Mouse (Mus musculus) CH12.LX (cell line): Measurements from ENCODE around the gene Ogt. TPM values are rescaled to one million over a fixed set of nuclear protein-coding genes. Genes with fewer than 3 reads are reported as not detected.

Source experiments
- DNase-seq: peaks from one replicate; pipeline ENCODE4 v3.0.0-alpha.2; 2013; ENCODE audit errors: extremely low read depth
- H3K27ac ChIP-seq: 2 replicates; pipeline ENCODE4 v1.5.1; 2012; ENCODE audit warnings: low read depth, mild to moderate bottlenecking, control low read depth, moderate library complexity; ENCODE audit not compliant: insufficient read depth
- H3K27me3 ChIP-seq: replicated peaks from 2 replicates; pipeline ENCODE3; 2012; ENCODE audit warnings: inconsistent platforms
- H3K36me3 ChIP-seq, 2 experiments: replicated peaks in 1 of 2; 2 replicates each; pipeline versions ENCODE3 to v1.6.1; 2012; ENCODE audit warnings: inconsistent platforms in 1 of 2, low read length in 1 of 2, mild to moderate bottlenecking in 1 of 2, mixed read lengths in 1 of 2, moderate library complexity in 1 of 2; ENCODE audit not compliant: control insufficient read depth in 1 of 2, insufficient read depth in 1 of 2
- H3K4me1 ChIP-seq, 2 experiments: 2 replicates each; pipeline ENCODE4 v1.6.1; 2012; ENCODE audit warnings: inconsistent platforms in 1 of 2, moderate library complexity in 1 of 2; ENCODE audit not compliant: insufficient read depth in 2 of 2, control insufficient read depth in 1 of 2
- H3K4me2 ChIP-seq: 2 replicates; pipeline ENCODE4 v1.6.1; 2012; ENCODE audit warnings: low read depth, mild to moderate bottlenecking, control low read depth; ENCODE audit not compliant: poor library complexity, insufficient read depth, severe bottlenecking
- H3K4me3 ChIP-seq, 3 experiments: fragments of 150-350 bp in 1 of 3; sonication (generic) in 1 of 3; replicated peaks in 1 of 3; 2 replicates each; pipeline versions ENCODE3 to v1.5.1; 2011 to 2012; ENCODE audit warnings: low read depth in 2 of 3, low read length in 2 of 3, mild to moderate bottlenecking in 2 of 3, moderate library complexity in 2 of 3, control low read depth in 1 of 3, improper control_type of control experiment in 1 of 3, inconsistent platforms in 1 of 3, mixed read lengths in 1 of 3; ENCODE audit not compliant: poor library complexity in 1 of 3
- H3K79me2 ChIP-seq: replicated peaks from 2 replicates; pipeline ENCODE4 v1.6.1; 2012; ENCODE audit warnings: mild to moderate bottlenecking, moderate library complexity; ENCODE audit not compliant: control insufficient read depth, poor library complexity, insufficient read depth, severe bottlenecking; ENCODE audit errors: extremely low read depth
- H3K9ac ChIP-seq: 2 replicates; pipeline ENCODE4 v1.6.1; 2012; ENCODE audit warnings: low read depth, mild to moderate bottlenecking, control low read depth, moderate library complexity; ENCODE audit not compliant: insufficient read depth
- H3K9me3 ChIP-seq: replicated peaks from 2 replicates; pipeline ENCODE3; 2012; ENCODE audit warnings: low read length, inconsistent platforms, mixed read lengths
- BHLHE40 ChIP-seq: IDR thresholded peaks from 2 replicates; pipeline ENCODE4 v1.6.1; 2011; ENCODE audit warnings: mild to moderate bottlenecking, low read depth, low read length, improper control_type of control experiment
- CHD2 ChIP-seq: IDR thresholded peaks from 2 replicates; pipeline ENCODE4 v1.6.1; 2011; ENCODE audit warnings: low read length, improper control_type of control experiment
- CTCF ChIP-seq, 2 experiments: IDR thresholded peaks in 1 of 2; conservative IDR thresholded peaks in 1 of 2; 2 replicates each; pipeline ENCODE4 v1.5.1; 2011 to 2012; ENCODE audit warnings: low read depth in 2 of 2, low read length in 2 of 2, improper control_type of control experiment in 1 of 2, inconsistent platforms in 1 of 2, mild to moderate bottlenecking in 1 of 2, moderate library complexity in 1 of 2
- E2F4 ChIP-seq: IDR thresholded peaks from 2 replicates; pipeline ENCODE4 v1.6.1; 2011; ENCODE audit warnings: low read depth, low read length, improper control_type of control experiment; ENCODE audit not compliant: insufficient replicate concordance
- ELF1 ChIP-seq: IDR thresholded peaks from 2 replicates; pipeline ENCODE4 v1.6.1; 2014; ENCODE audit warnings: low read depth, mild to moderate bottlenecking, inconsistent platforms, low read length, improper control_type of control experiment
- ETS1 ChIP-seq: conservative IDR thresholded peaks from 2 replicates; pipeline ENCODE4 v1.6.1; 2012; ENCODE audit warnings: low read depth, mild to moderate bottlenecking, inconsistent platforms, low read length, improper control_type of control experiment, moderate library complexity
- HCFC1 ChIP-seq: IDR thresholded peaks from 2 replicates; pipeline ENCODE4 v1.6.1; 2012; ENCODE audit warnings: low read depth, mild to moderate bottlenecking, inconsistent platforms, low read length, improper control_type of control experiment
- IRF4 ChIP-seq: IDR thresholded peaks from 2 replicates; pipeline ENCODE4 v1.6.1; 2014; ENCODE audit warnings: low read depth, mild to moderate bottlenecking, inconsistent platforms, low read length, improper control_type of control experiment
- JUN ChIP-seq: IDR thresholded peaks from 2 replicates; pipeline ENCODE4 v1.6.1; 2011; ENCODE audit warnings: low read depth, mild to moderate bottlenecking, low read length, improper control_type of control experiment, moderate library complexity; ENCODE audit not compliant: insufficient read depth
- JUND ChIP-seq: conservative IDR thresholded peaks from 2 replicates; pipeline ENCODE4 v1.6.1; 2011; ENCODE audit warnings: low read depth, low read length, improper control_type of control experiment
- MXI1 ChIP-seq: IDR thresholded peaks from 2 replicates; pipeline ENCODE4 v1.6.1; 2011; ENCODE audit warnings: mild to moderate bottlenecking, low read depth, low read length, improper control_type of control experiment
- MYC ChIP-seq: IDR thresholded peaks from 2 replicates; pipeline ENCODE4 v1.6.1; 2011; ENCODE audit warnings: low read depth, mild to moderate bottlenecking, improper control_type of control experiment, low read length
- PAX5 ChIP-seq: IDR thresholded peaks from 2 replicates; pipeline ENCODE4 v1.6.1; 2012; ENCODE audit warnings: low read length, inconsistent platforms, mixed read lengths
- RAD21 ChIP-seq: IDR thresholded peaks from 2 replicates; pipeline ENCODE4 v1.6.1; 2011; ENCODE audit warnings: low read depth, mild to moderate bottlenecking, low read length, improper control_type of control experiment, moderate library complexity
- RCOR1 ChIP-seq: conservative IDR thresholded peaks from 2 replicates; pipeline ENCODE4 v1.6.1; 2012; ENCODE audit warnings: low read depth, mild to moderate bottlenecking, inconsistent platforms, low read length, improper control_type of control experiment
- SIN3A ChIP-seq: IDR thresholded peaks from 2 replicates; pipeline ENCODE4 v1.6.1; 2012; ENCODE audit warnings: low read length, improper control_type of control experiment, inconsistent platforms
- SMC3 ChIP-seq: IDR thresholded peaks from 2 replicates; pipeline ENCODE4 v1.6.1; 2011; ENCODE audit warnings: low read depth, low read length, improper control_type of control experiment
- TBP ChIP-seq: conservative IDR thresholded peaks from 2 replicates; pipeline ENCODE4 v1.6.1; 2011; ENCODE audit warnings: low read depth, low read length, improper control_type of control experiment
- TCF12 ChIP-seq: IDR thresholded peaks from 2 replicates; pipeline ENCODE4 v1.6.1; 2014; ENCODE audit warnings: low read depth, mild to moderate bottlenecking, inconsistent platforms, low read length, improper control_type of control experiment
- UBTF ChIP-seq: IDR thresholded peaks from 2 replicates; pipeline ENCODE4 v1.6.1; 2012; ENCODE audit warnings: low read depth, mild to moderate bottlenecking, inconsistent platforms, low read length, improper control_type of control experiment, moderate library complexity
- USF2 ChIP-seq: conservative IDR thresholded peaks from 2 replicates; pipeline ENCODE4 v1.6.1; 2011; ENCODE audit warnings: low read depth, low read length, improper control_type of control experiment
- ZKSCAN1 ChIP-seq: IDR thresholded peaks from 2 replicates; pipeline ENCODE4 v1.6.1; 2012; ENCODE audit warnings: low read depth, inconsistent platforms, low read length, improper control_type of control experiment, borderline replicate concordance
- ZNF384 ChIP-seq: IDR thresholded peaks from 2 replicates; pipeline ENCODE4 v1.6.1; 2012; ENCODE audit warnings: low read depth, low read length, improper control_type of control experiment, inconsistent platforms
- dilution Hi-C: fragments of 300-500 bp; cut with MboI; formaldehyde crosslinking; loops from 2 replicates; pipeline ENCODE4 v1.14.3; 2020; ENCODE audit warnings: low sequenced_read_pairs; ENCODE audit not compliant: extremely low pct_unique_long_range_greater_than_20kb, extremely low pct_ligation_motif_present
- in situ Hi-C: fragments of 300-500 bp; cut with MboI; formaldehyde crosslinking; loops from 3 replicates; pipeline ENCODE4 v1.14.3; 2019; ENCODE audit warnings: low sequenced_read_pairs, low pct_ligation_motif_present, low pct_unique_long_range_greater_than_20kb, mixed read lengths
- polyA plus RNA-seq: library from polyadenylated mRNA; unstranded; fragments of >175 nt; gene quantifications from 2 replicates; pipeline ENCODE4 v1.2.1, GENCODE M21; 2012; ENCODE audit warnings: low read depth; ENCODE audit not compliant: insufficient read length
- total RNA-seq, 2 experiments: library from RNA; depleted of rRNA; stranded (reverse); fragments of 300-350 nt in 1 of 2; fragments of >200 nt in 1 of 2; gene quantifications; 2 replicates each; pipeline ENCODE4 v1.2.3; 2012 to 2014

The Ogt gene
- total and polyA plus RNA-seq, 3 experiments: 55.4 to 62.8 (median 62.3) TPM

GRCm38 (mm10) chrX:101641161-101641530 lies 1.3 kb downstream of the Ogt start:
- in situ Hi-C loops (no loop called here), dilution Hi-C loops (no loop called here)

GRCm38 (mm10) chrX:101642091-101642490 lies 2.2 kb downstream of the Ogt start:
- Histone ChIP-seq H3K9me3 (no peaks in the 10 kb centered on the region), H3K4me3 (peak overlapping the region; percentile 50 to 95 (median 73)), H3K9ac (peak overlapping the region; percentile 97; the same call in 1 of the 2 replicates), H3K4me2 (peak overlapping the region; percentile 67; the same call in 1 of the 2 replicates), H3K27ac (no peak overlapping the region), H3K4me1 (peaks cover 0 to 11% of the 10 kb centered on the region in 2 experiments; a peak in 1 of 4 replicates), H3K36me3 (peaks cover 10 to 21% of the 10 kb centered on the region in 2 experiments), H3K79me2 (peaks cover 52% of the 10 kb centered on the region), H3K27me3 (no peaks in the 10 kb centered on the region)
- DNase-seq: no peak
- TF ChIP-seq MXI1 (no peak), ZNF384 (no peak), RAD21 (no peak), CHD2 (no peak), ZKSCAN1 (no peak), IRF4 (no peak), JUND (no peak), UBTF (no peak), SIN3A (no peak)
- in situ Hi-C loops: no loop called here
- dilution Hi-C loops: no loop called here

More at GRCm38 (mm10) chrX:101641161-101641530, 1.3 kb downstream of the Ogt start:
- peaks cover 6 to 14% of the 10 kb centered on the region in 2 experiments for H3K36me3 ChIP-seq
- 0 out of 2 replicates have a peak overlapping the region, but pooled peaks have one; percentile 21 for H3K4me2 ChIP-seq
- H3K79me2 ChIP-seq: peaks cover 43% of the 10 kb centered on the region
- no peaks in the 10 kb centered on the region for H3K9me3 ChIP-seq
- peak overlapping the region; percentile 73 to 95 (median 91) for H3K4me3 ChIP-seq
- no peak overlapping the region for H3K27ac ChIP-seq
- no peaks in the 10 kb centered on the region for H3K27me3 ChIP-seq
- H3K4me1 ChIP-seq: peaks cover 0 to 11% of the 10 kb centered on the region in 2 experiments; a peak in 1 of 4 replicates
- no peak for DNase-seq
- TF ChIP-seq USF2 (no peak), SMC3 (no peak), JUND (no peak), BHLHE40 (no peak), RCOR1 (no peak), MYC (no peak), TBP (no peak), E2F4 (no peak), ZKSCAN1 (no peak), ZNF384 (no peak), ELF1 (no peak), JUN (no peak), PAX5 (no peak), RAD21 (no peak), ETS1 (no peak), HCFC1 (no peak), CTCF (conservative IDR thresholded peaks at IDR 0.05 in 1 of 2, IDR thresholded peaks at IDR 0.05 in 1 of 2; ENCODE audit: low read depth in 2 of 2, low read length in 2 of 2) (no peak), TCF12 (no peak)
- peak overlapping the region; percentile 97 for H3K9ac ChIP-seq
